Mouse (Mus musculus): ENCODE results near the gene Zmym1. TPM values are rescaled to one million over a fixed set of nuclear protein-coding genes. Genes with fewer than 3 reads are reported as not detected.

Zmym1 gene
- total RNA-seq (2023): 10 to 100 TPM; 15.9 to 16.0 TPM

DNA sequence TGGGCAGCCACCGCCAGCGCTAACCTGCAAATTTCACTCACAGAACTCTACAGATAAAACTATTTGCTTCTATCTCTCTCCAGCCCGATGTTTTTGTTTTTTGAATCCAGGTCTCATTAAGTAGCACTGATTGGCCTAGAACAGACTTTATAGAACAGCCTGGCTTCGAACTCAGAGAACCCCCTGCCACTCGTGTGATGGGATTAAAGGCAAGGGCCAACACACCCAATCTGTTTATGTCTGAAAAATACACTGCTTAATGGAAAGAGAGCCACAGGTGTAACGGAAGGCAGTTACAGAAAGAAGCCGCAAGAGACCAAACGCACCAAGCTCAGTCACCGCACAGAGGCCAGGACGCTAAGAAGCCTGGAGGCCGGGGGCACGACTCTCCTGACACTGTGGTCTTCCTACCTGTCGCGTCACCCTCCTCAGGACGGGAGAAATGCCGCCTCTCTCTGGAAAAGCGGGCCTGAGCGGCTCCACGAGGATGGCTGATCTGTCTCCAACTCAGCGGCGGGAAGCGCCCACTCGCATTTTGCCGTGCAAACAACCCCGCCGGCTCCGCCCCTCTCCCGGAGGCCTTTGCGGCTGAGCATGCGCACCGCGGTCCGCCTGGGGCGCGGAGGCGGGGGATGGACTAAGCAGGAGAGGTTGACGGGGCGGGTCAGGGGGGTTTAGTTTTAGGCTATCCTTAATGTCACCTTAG, at the start of gene Zmym1:
Gene Zmym1, minus strand, starts transcription at position 568 of the 706 bp plus-strand sequence.

DNA sequence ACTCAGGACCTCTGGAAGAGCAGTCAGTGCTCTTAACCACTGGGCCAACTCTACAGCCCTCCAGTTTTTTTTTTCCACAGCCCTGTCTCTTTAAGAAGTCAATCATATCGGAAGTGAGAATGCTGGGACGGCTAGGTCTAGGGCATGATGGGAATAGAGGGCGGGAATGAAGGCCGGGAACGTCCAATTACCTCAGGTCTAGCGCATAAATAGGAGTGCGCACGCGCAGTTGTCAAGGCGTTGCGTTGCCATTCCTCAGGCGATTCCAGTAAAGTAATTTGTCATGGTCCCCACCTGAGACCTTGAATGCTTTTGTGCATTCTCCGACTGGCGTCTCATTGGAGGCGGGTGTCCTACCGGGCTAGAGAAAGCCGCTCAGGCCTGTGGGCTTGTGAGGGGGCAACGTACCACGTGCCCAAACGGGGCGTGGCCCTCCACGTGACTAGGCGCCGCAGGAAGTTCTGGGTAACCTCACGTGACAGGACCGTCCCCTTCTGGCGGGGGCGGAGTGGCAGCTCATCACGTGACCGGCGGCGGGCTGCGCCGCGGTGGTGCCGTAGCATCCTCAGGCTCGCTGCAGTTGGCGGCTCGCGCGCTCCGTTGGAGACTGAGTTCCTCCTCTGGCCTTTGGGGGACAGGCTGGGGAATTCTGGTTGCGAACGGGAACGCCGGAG, 16.1 kb upstream of the Zmym1 start, which contains the start of gene Zmym6:
Gene Zmym6, plus strand, starts transcription at position 509 of the 674 bp plus-strand sequence.

DNA sequence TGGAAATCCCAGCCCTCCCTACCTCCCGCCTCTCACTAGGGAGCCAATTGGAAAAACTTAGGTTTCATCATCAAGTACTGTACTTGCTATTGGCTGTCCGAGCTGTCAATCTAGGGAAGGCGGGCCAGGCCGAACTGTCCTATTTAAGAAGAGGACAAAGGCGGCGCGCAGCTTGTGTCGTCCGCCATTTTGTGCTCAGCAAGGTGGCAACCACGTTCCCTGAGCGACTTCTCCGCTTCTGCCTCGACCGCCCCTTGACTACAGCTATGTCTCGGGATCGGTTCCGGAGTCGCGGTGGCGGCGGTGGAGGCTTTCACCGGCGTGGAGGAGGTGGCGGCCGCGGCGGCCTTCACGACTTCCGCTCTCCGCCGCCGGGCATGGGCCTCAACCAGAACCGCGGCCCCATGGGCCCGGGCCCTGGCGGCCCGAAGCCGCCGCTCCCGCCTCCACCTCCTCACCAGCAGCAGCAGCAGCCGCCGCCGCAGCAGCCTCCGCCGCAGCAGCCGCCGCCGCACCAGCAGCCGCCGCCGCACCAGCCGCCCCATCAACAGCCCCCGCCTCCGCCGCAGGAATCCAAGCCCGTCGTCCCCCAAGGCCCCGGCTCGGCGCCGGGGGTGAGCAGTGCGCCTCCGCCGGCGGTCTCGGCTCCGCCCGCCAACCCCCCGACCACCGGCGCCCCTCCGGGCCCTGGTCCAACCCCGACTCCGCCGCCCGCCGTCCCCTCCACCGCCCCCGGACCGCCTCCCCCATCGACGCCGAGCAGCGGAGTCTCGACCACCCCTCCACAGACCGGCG, 39.6 kb downstream of the Zmym1 start, which contains the start of gene Sfpq:
Gene Sfpq, plus strand, starts transcription at position 174 of the 795 bp plus-strand sequence.

Other genes with a start within 250 kb of the Zmym1 start
- gene Zmym4, start 93.0 kb downstream of the Zmym1 start, total RNA-seq (2023): 10 to 100 TPM; 52.4 to 56.7 TPM
- 100 to 1,000 TPM; 839 to 936 TPM for gene Sfpq, start 39.8 kb downstream of the Zmym1 start, total RNA-seq (2023)
- gene Zmym6, start 16.2 kb upstream of the Zmym1 start, total RNA-seq (2023): 10 to 100 TPM; 29.9 to 32.5 TPM
- gene Tmem35b, start 62.5 kb upstream of the Zmym1 start, total RNA-seq (2023): 1 to 10 TPM; 8.4 to 9.3 TPM
- under 1 TPM; 0.56 to 0.58 TPM for gene Dlgap3, start 108.1 kb upstream of the Zmym1 start, total RNA-seq (2023)
- 10 to 100 TPM; 24.1 to 30.1 TPM for gene Smim12, start 182.6 kb upstream of the Zmym1 start, total RNA-seq (2023)

Data from B cell, adult 67 days (primary cell).